Comparison of ENCODE assay signal across 13 mouse cellular contexts in the genomic region with DNA sequence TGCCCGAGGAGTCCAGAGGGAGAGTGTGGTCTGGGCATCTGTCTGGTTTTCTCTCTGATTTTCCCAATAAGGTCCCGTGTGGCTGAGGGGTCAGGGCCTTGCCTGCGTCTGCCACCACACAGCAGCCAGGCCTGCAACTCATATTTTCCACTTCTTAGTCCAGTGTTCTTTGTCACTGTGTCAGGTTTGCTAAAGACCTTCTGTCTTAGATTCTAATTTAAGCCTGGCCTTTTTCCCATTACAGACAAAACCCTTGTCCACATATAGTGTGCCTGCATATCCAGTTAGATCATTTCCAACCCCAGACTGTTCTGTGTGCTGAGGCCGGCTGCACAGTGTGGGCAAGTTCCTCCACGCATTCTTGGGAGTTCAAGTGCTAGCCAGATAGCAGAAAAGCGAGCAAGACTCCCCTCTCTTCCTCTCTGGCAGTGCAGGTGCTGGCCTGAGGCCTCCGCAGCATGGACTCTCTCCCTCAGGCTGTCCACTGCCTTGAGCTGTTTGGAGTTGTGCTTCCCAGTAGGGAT. TPM values are rescaled to one million over a fixed set of nuclear protein-coding genes. Genes with fewer than 3 reads are reported as not detected.
DNase-seq lines count a peak whose midpoint lies in the region; ATAC-seq lines count a peak whose summit lies in the region.
"Had no signal": no experiment of that assay in that cellular context is flagged by ENCODE, and none has a peak within 500 bp of the region (broad histone marks: within the 10 kb centered on the region; RNA-seq: fewer than 3 reads in every experiment).

No protein-coding gene starts in this region.

- 37% methylated on average over 7 of the region's 7 CpGs for WGBS in heart, embryonic 10.5 days
- WGBS in stomach, embryonic 15.5 days, result 66% methylated on average over 7 of the region's 7 CpGs

- ATAC-seq in stomach, embryonic 15.5 days (ENCODE audit: insufficient read depth, low FRiP score, low read depth), result peak; percentile 17; the same call in 1 of the 2 replicates
- ATAC-seq: forebrain, embryonic 13.5 days; hindbrain, embryonic 16.5 days had no signal

- H3K27me3 ChIP-seq in heart, embryonic 10.5 days (ENCODE audit: insufficient read depth, poor library complexity, severe bottlenecking), result no peaks in the 10 kb centered on the region
- no peaks in the 10 kb centered on the region for H3K27me3 ChIP-seq in stomach, embryonic 15.5 days (replicated peaks)
- H3K27me3 ChIP-seq: forebrain, embryonic 13.5 days; neural tube, embryonic 15.5 days had no signal

- no peak overlapping the region for H3K4me3 ChIP-seq in brown adipose tissue, adult 24 weeks (ENCODE audit: insufficient read depth, low read depth, low read length)
- H3K4me3 ChIP-seq in heart, embryonic 10.5 days, result no peak overlapping the region
- H3K4me3 ChIP-seq in stomach, embryonic 15.5 days (replicated peaks), result no peak overlapping the region
- H3K4me3 ChIP-seq: forebrain, embryonic 13.5 days; neural tube, embryonic 15.5 days had no signal

- no peaks in the 10 kb centered on the region for H3K4me1 ChIP-seq in brown adipose tissue, adult 24 weeks (ENCODE audit: control insufficient read depth, insufficient read depth, insufficient read length, low read length)
- H3K4me1 ChIP-seq in heart, embryonic 10.5 days, result peaks cover 47% of the 10 kb centered on the region
- H3K4me1 ChIP-seq in stomach, embryonic 15.5 days, result no peaks in the 10 kb centered on the region
- H3K4me1 ChIP-seq: neural tube, embryonic 15.5 days had no signal

- intact Hi-C loops in gastrocnemius, postnatal 14 days (cut with DNase I; ENCODE audit: low total_unique reads), result no loop called here
- intact Hi-C loops in gastrocnemius, postnatal 36 days (cut with DNase I), result loop anchor here (5.0 kb wide), 1 partner anchor 64 kb away; no protein-coding TSS in a partner anchor

- H3K9ac ChIP-seq in stomach, embryonic 15.5 days, result no peak overlapping the region
- H3K9ac ChIP-seq: forebrain, embryonic 13.5 days; neural tube, embryonic 15.5 days had no signal

- H3K27ac ChIP-seq in brown adipose tissue, adult 24 weeks (replicated peaks; ENCODE audit: low read depth, low read length), result peak overlapping the region; percentile 66
- peak overlapping the region; percentile 84 for H3K27ac ChIP-seq in heart, embryonic 10.5 days
- H3K27ac ChIP-seq in stomach, embryonic 15.5 days, result peak overlapping the region; percentile 54
- H3K27ac ChIP-seq: forebrain, embryonic 13.5 days; macrophage; neural tube, embryonic 15.5 days had no signal

- peaks cover 8% of the 10 kb centered on the region; the same call in 1 of the 2 replicates for H3K36me3 ChIP-seq in heart, embryonic 10.5 days
- 0 out of 2 replicates have a peak, but pooled peaks cover 9% of the 10 kb centered on the region for H3K36me3 ChIP-seq in stomach, embryonic 15.5 days

- peak; percentile 2 for DNase-seq in gastrocnemius, postnatal 14 days
- DNase-seq in gastrocnemius, postnatal 36 days, result no peak
- DNase-seq in heart, embryonic 10.5 days (ENCODE audit: low spot score), result no peak
- no peak for DNase-seq in adrenal gland, adult 2 months
- DNase-seq in embryo, embryonic 11 days, result no peak
- DNase-seq: kidney, adult 2 months; thymus, postnatal 36 days had no signal

- no peaks in the 10 kb centered on the region for H3K9me3 ChIP-seq in heart, embryonic 10.5 days
- no peaks in the 10 kb centered on the region for H3K9me3 ChIP-seq in stomach, embryonic 15.5 days
- H3K9me3 ChIP-seq: forebrain, embryonic 13.5 days; neural tube, embryonic 15.5 days had no signal

- H3K4me2 ChIP-seq in stomach, embryonic 15.5 days, result no peak overlapping the region
- H3K4me2 ChIP-seq: forebrain, embryonic 13.5 days; neural tube, embryonic 15.5 days had no signal

RNA-seq across cellular contexts. Expression of gene Coa5, which starts 43.4 kb away (rescaled TPM):
- 100 to 1,000 TPM; 106 to 107 TPM for total RNA-seq in gastrocnemius, postnatal 14 days (2021)
- total RNA-seq in gastrocnemius, postnatal 36 days (2021), result 10 to 100 TPM; 92.0 to 95.3 TPM
- polyA plus RNA-seq in brown adipose tissue, adult 24 weeks (2012; ENCODE audit: insufficient read depth, insufficient read length, missing spikeins), result 151 and 222 TPM in 2 replicates
- 71.4 and 96.5 TPM in 2 replicates for polyA plus RNA-seq in heart, embryonic 10.5 days (2016; fragmentation: Nextera tagmentation; extraction: Ambion mirVana)
- 41.3 and 46.0 TPM in 2 replicates for polyA plus RNA-seq in stomach, embryonic 15.5 days (2015; fragmentation: Nextera tagmentation; extraction: Ambion mirVana)
- total RNA-seq in adrenal gland, adult 2 months (2021), result 100 to 1,000 TPM in 1 of 2 experiments, 10 to 100 TPM in 1; 100.0 to 113 TPM
- polyA plus RNA-seq in adrenal gland, adult 2 months (2012; rRNA removed), result 43.3 and 46.8 TPM in 2 replicates

RNA-seq across cellular contexts. Expression of gene Unc50, which starts 43.4 kb away (rescaled TPM):
- total RNA-seq in gastrocnemius, postnatal 14 days (2021), result 10 to 100 TPM; 19.7 to 20.2 TPM
- total RNA-seq in gastrocnemius, postnatal 36 days (2021), result 10 to 100 TPM; 12.1 to 12.5 TPM
- 44.5 and 47.5 TPM in 2 replicates for polyA plus RNA-seq in brown adipose tissue, adult 24 weeks (2012; ENCODE audit: insufficient read depth, insufficient read length, missing spikeins)
- 86.2 and 97.7 TPM in 2 replicates for polyA plus RNA-seq in heart, embryonic 10.5 days (2016; fragmentation: Nextera tagmentation; extraction: Ambion mirVana)
- 128 and 132 TPM in 2 replicates for polyA plus RNA-seq in stomach, embryonic 15.5 days (2015; fragmentation: Nextera tagmentation; extraction: Ambion mirVana)
- 10 to 100 TPM; 51.4 to 70.3 TPM for total RNA-seq in adrenal gland, adult 2 months (2021)
- polyA plus RNA-seq in adrenal gland, adult 2 months (2012; rRNA removed), result 77.0 and 88.5 TPM in 2 replicates
